ENCODE assay signal across 25 mouse cellular contexts in the genomic region with DNA sequence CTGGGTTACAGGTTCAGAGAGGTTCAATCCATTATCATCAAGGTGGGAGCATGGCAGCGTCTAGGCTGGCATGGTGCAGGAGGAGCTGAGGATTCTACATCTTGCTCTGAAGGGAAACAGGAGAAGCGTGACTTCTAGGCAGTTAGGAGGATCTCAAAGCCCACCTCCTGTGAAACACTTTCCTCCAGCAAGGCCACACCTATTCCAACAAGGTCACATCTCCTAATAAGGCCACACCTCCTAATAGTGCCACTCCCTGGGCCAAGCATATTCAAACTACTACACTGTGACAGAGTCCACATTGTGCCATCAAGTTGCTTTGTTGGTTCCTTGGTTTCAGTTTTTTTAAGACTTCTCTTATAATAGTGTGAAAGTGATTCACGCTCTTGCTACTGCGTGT. TPM values are rescaled to one million over a fixed set of nuclear protein-coding genes. Genes with fewer than 3 reads are reported as not detected.
DNase-seq lines count a peak whose midpoint lies in the region; ATAC-seq lines count a peak whose summit lies in the region.
"Had no signal": no experiment of that assay in that cellular context is flagged by ENCODE, and none has a peak within 500 bp of the region (broad histone marks: within the 10 kb centered on the region; RNA-seq: fewer than 3 reads in every experiment).

No protein-coding gene starts in this region.

- DNase-seq in frontal cortex, postnatal 14 days (ENCODE audit: low spot score in 2 of 2), result no peak
- peak; percentile 93 for DNase-seq in R1 (ENCODE audit: low read depth, low spot score)
- DNase-seq in ovary, adult 18-20 months (ENCODE audit: low spot score), result no peak
- DNase-seq in c-Kit-positive CD71-positive TER-119-positive erythroid progenitor cells, embryonic 14.5 days (ENCODE audit: low spot score), result no peak
- DNase-seq in gastrocnemius, postnatal 10 days, result no peak
- DNase-seq: adrenal gland, adult 8-10 months; adrenal gland, postnatal 25 days; cerebellum, adult 18-20 months; cerebellum, adult 9-10 months; cerebellum, postnatal 14 days; forebrain, postnatal 0 days; gastrocnemius, postnatal 14 days; heart, adult 11 months; kidney, adult 18-20 months had no signal

- no peak overlapping the region for H3K9ac ChIP-seq in intestine, embryonic 16.5 days (ENCODE audit: low read depth, low read length)
- H3K9ac ChIP-seq: forebrain, postnatal 0 days; hindbrain, embryonic 13.5 days had no signal

- ATAC-seq in frontal cortex, adult (ENCODE audit: low TSS enrichment), result peak; percentile 60; the same call in 1 of the 2 replicates
- peak; percentile 80 for ATAC-seq in intestine, embryonic 16.5 days
- ATAC-seq in erythroblast, adult 5-6 weeks (replicated peaks; ENCODE audit: low FRiP score, poor library complexity, severe bottlenecking), result no peak
- ATAC-seq: activated CD4-positive, CD25-positive, alpha-beta regulatory T cell, adult 4 months; forebrain, embryonic 14.5 days; forebrain, postnatal 0 days; hindbrain, embryonic 16.5 days; inflammation-experienced regulatory T-cells, adult 6 months; Patski had no signal

- H3K4me2 ChIP-seq in intestine, embryonic 16.5 days (ENCODE audit: low read depth, low read length), result no peak overlapping the region
- H3K4me2 ChIP-seq: heart, embryonic 11.5 days; hindbrain, embryonic 13.5 days had no signal

- 0 out of 2 replicates have a peak, but pooled peaks cover 7% of the 10 kb centered on the region for H3K36me3 ChIP-seq in intestine, embryonic 16.5 days (ENCODE audit: control insufficient read depth, insufficient read depth, low read length)

- 0 out of 2 replicates have a peak overlapping the region, but pooled peaks have one; percentile 26 for H3K27ac ChIP-seq in intestine, embryonic 16.5 days (ENCODE audit: low read length)
- H3K27ac ChIP-seq: hindbrain, embryonic 13.5 days had no signal

- H3K9me3 ChIP-seq in intestine, embryonic 16.5 days (ENCODE audit: control insufficient read depth, low read length), result no peaks in the 10 kb centered on the region
- H3K9me3 ChIP-seq: G1E; hindbrain, embryonic 13.5 days had no signal

- no peak overlapping the region for H3K4me3 ChIP-seq in intestine, embryonic 16.5 days (ENCODE audit: low read length)
- H3K4me3 ChIP-seq: hindbrain, embryonic 13.5 days had no signal

- H3K27me3 ChIP-seq in intestine, embryonic 16.5 days (replicated peaks; ENCODE audit: control insufficient read depth, insufficient read depth, low read length), result no peaks in the 10 kb centered on the region
- H3K27me3 ChIP-seq: hindbrain, embryonic 13.5 days; Patski had no signal

- peaks cover 14% of the 10 kb centered on the region for H3K4me1 ChIP-seq in intestine, embryonic 16.5 days (ENCODE audit: control insufficient read depth, insufficient read depth, low read length)

- 90% methylated on average over 4 of the region's 4 CpGs for WGBS in intestine, embryonic 16.5 days

RNA-seq across cellular contexts. Expression of a gene that starts 42.9 kb away (rescaled TPM):
- 51.4 and 51.7 TPM in 2 replicates for polyA plus RNA-seq in intestine, embryonic 16.5 days (2015; fragmentation: Nextera tagmentation; extraction: Ambion mirVana)
- 3.7 and 5.2 TPM in 2 replicates for total RNA-seq in erythroblast, adult 5-6 weeks (2015; ENCODE audit: low replicate concordance)
- 0.70 and 1.6 TPM in 2 replicates for total RNA-seq in erythroblast, adult 5-6 weeks (2017; ENCODE audit: low replicate concordance)
- 1 to 10 TPM; 7.2 to 7.6 TPM for total RNA-seq in gastrocnemius, postnatal 10 days (2021)
